Mouse (Mus musculus): ENCODE data around the gene Plcl2. TPM values are rescaled to one million over a fixed set of nuclear protein-coding genes. Genes with fewer than 3 reads are reported as not detected.

Plcl2 gene
- polyA plus RNA-seq, 1 experiment from 2014 or later, result 3.9 TPM

DNA sequence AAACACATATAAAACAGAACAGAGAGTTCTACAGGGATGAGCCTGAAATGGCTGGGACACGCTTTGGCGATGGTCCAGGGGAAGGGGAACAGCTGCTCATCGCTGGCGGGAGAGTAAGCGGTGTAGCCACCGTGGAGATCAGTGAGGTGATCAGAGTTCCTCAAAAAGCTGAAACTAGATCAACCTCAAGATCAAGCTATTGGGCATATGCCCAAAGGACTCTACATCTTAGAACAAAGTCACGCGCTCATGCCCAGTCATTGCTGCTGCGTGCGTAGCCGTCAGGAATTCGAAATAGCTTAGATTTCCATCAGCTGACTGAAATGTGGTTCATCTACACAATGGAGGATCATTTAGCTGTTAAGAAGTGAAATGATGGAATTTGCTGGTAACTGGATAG, 65.0 kb downstream of the Plcl2 start:
- ATAC-seq (replicated peaks; ENCODE audit: extremely low read depth, insufficient read depth, low FRiP score), result no peak

DNA sequence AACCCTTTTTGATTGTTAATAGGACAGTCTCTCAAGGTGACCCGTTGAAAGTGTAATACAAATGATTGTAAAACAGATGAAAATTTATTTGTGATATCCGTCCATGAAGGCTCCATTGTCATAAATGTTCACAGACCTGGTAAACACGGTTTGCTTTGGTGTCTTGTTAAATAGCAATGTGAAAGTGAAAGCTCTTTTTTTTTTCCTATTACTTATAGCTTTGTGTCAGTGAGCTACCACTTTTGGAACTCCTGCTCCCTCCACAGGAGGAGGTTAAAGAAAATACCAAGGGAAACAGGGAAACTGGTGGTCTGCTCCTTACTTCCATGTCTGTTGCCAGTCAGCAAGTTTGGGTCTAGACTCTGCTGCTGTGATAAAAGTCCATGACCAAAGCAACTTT, 71.2 kb downstream of the Plcl2 start:
- no peak overlapping the region for H3K9ac ChIP-seq (ENCODE audit: low read length)
- H3K4me3 ChIP-seq (ENCODE audit: low read length), result no peak overlapping the region
- WGBS, result 83% methylated on average over 3 of the region's 3 CpGs

More for the DNA sequence above, 65.0 kb downstream of the Plcl2 start:
- Histone ChIP-seq H3K9ac (ENCODE audit: low read length) (no peak overlapping the region), H3K4me2 (ENCODE audit: low read depth, low read length) (no peak overlapping the region), H3K27me3 (ENCODE audit: control insufficient read depth, insufficient read depth, low read length) (no peaks in the 10 kb centered on the region), H3K4me3 (ENCODE audit: low read length) (no peak overlapping the region), H3K9me3 (replicated peaks; ENCODE audit: control insufficient read depth, low read length) (no peaks in the 10 kb centered on the region), H3K36me3 (ENCODE audit: control insufficient read depth, insufficient read depth) (no peaks in the 10 kb centered on the region), H3K4me1 (ENCODE audit: control insufficient read depth, insufficient read depth, low read length) (no peaks in the 10 kb centered on the region), H3K27ac (ENCODE audit: low read length) (no peak overlapping the region)
- 90% methylated on average over 12 of the region's 12 CpGs for WGBS

DNA sequence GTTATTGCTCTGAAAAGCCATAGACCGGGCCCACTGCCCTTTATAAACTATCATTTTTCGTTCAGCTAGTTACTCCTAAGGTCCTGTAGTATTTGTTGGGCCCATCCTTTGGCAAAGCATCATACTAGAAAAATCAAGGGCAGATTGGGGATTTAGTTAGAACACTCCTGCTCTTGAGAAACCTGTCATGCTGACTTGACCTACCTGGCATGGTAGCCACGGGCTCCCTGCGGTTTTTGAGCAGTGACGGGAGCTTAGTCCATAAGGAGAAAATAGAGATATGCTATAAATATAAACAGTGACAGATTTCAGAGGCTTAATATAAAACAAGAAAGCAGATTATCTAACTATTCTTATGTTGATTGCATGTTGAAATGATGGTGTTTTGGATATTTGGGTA, 77.6 kb downstream of the Plcl2 start:
- Histone ChIP-seq H3K27ac (ENCODE audit: low read length) (no peak overlapping the region), H3K4me1 (ENCODE audit: control insufficient read depth, insufficient read depth, low read length) (peaks cover 2% of the 10 kb centered on the region), H3K4me2 (ENCODE audit: low read depth, low read length) (no peak overlapping the region), H3K4me3 (ENCODE audit: low read length) (no peak overlapping the region), H3K9ac (ENCODE audit: low read length) (no peak overlapping the region), H3K36me3 (ENCODE audit: control insufficient read depth, insufficient read depth) (no peaks in the 10 kb centered on the region), H3K9me3 (replicated peaks; ENCODE audit: control insufficient read depth, low read length) (no peaks in the 10 kb centered on the region), H3K27me3 (ENCODE audit: control insufficient read depth, insufficient read depth, low read length) (no peaks in the 10 kb centered on the region)
- 76% methylated on average over 5 of the region's 5 CpGs for WGBS
- ATAC-seq (replicated peaks; ENCODE audit: extremely low read depth, insufficient read depth, low FRiP score), result no peak

More for the DNA sequence above, 71.2 kb downstream of the Plcl2 start:
- H3K9me3 ChIP-seq (replicated peaks; ENCODE audit: control insufficient read depth, low read length), result no peaks in the 10 kb centered on the region
- H3K27ac ChIP-seq (ENCODE audit: low read length), result no peak overlapping the region
- no peaks in the 10 kb centered on the region for H3K4me1 ChIP-seq (ENCODE audit: control insufficient read depth, insufficient read depth, low read length)
- no peaks in the 10 kb centered on the region for H3K36me3 ChIP-seq (ENCODE audit: control insufficient read depth, insufficient read depth)
- no peak overlapping the region for H3K4me2 ChIP-seq (ENCODE audit: low read depth, low read length)
- no peaks in the 10 kb centered on the region for H3K27me3 ChIP-seq (ENCODE audit: control insufficient read depth, insufficient read depth, low read length)
- no peak for ATAC-seq (replicated peaks; ENCODE audit: extremely low read depth, insufficient read depth, low FRiP score)

DNA sequence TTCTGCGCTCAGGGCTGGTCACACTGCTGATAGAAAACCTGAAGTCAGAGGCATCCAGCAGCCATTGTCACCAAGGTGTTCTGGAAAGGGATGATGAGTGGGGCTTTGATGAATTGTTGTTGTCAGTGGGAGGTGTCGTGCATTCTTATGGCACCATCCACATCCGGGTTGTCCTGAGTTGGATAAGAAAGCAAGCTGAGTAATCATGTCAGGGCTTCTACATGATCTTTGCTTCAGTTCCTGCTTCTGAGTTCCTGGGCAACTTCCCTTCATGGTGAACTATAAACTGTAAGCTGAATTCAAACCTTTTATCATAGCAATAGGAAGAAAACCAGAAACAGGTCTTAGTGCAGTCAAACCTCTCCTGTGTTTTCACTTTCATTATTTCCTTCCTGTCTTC, 78.7 kb downstream of the Plcl2 start:
- Histone ChIP-seq H3K9ac (ENCODE audit: low read length) (no peak overlapping the region), H3K27ac (ENCODE audit: low read length) (no peak overlapping the region), H3K4me3 (ENCODE audit: low read length) (no peak overlapping the region), H3K4me1 (ENCODE audit: control insufficient read depth, insufficient read depth, low read length) (peaks cover 2% of the 10 kb centered on the region), H3K9me3 (replicated peaks; ENCODE audit: control insufficient read depth, low read length) (no peaks in the 10 kb centered on the region), H3K36me3 (ENCODE audit: control insufficient read depth, insufficient read depth) (no peaks in the 10 kb centered on the region), H3K4me2 (ENCODE audit: low read depth, low read length) (no peak overlapping the region), H3K27me3 (ENCODE audit: control insufficient read depth, insufficient read depth, low read length) (no peaks in the 10 kb centered on the region)
- no peak for ATAC-seq (replicated peaks; ENCODE audit: extremely low read depth, insufficient read depth, low FRiP score)
- WGBS, result 46% methylated on average over 3 of the region's 3 CpGs

DNA sequence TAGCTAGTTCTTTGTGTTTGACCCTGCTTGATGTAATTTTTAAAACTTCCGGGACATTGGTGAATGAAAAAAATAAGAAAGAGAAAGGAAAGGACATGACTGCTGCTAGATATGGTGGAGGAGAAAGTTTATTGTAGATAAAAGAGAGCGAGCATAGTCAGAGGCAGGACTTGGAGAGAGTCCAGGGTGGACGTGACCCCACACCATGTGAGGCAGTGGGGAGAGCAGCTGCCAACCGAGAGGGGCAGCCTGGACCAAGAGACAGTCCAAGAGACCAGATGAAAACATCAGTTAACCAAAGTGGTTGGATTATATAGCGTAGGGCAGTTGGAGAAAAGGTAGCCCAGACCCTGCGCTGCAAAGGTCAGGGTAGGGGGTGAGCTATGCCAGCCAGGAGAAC, 91.0 kb downstream of the Plcl2 start:
- ATAC-seq (replicated peaks; ENCODE audit: extremely low read depth, insufficient read depth, low FRiP score), result no peak; the same call in 1 of the 2 replicates
- H3K27ac ChIP-seq (ENCODE audit: low read length), result peak overlapping the region; percentile 37
- H3K9ac ChIP-seq (ENCODE audit: low read length), result no peak overlapping the region
- peaks cover 9% of the 10 kb centered on the region for H3K4me1 ChIP-seq (ENCODE audit: control insufficient read depth, insufficient read depth, low read length)
- no peak overlapping the region for H3K4me3 ChIP-seq (ENCODE audit: low read length)
- whole genome bisulfite sequencing, result 39% methylated on average over 6 of the region's 6 CpGs
- no peaks in the 10 kb centered on the region for H3K27me3 ChIP-seq (ENCODE audit: control insufficient read depth, insufficient read depth, low read length)
- H3K36me3 ChIP-seq (ENCODE audit: control insufficient read depth, insufficient read depth), result no peaks in the 10 kb centered on the region
- H3K4me2 ChIP-seq (ENCODE audit: low read depth, low read length), result no peak overlapping the region
- H3K9me3 ChIP-seq (replicated peaks; ENCODE audit: control insufficient read depth, low read length), result no peaks in the 10 kb centered on the region

DNA sequence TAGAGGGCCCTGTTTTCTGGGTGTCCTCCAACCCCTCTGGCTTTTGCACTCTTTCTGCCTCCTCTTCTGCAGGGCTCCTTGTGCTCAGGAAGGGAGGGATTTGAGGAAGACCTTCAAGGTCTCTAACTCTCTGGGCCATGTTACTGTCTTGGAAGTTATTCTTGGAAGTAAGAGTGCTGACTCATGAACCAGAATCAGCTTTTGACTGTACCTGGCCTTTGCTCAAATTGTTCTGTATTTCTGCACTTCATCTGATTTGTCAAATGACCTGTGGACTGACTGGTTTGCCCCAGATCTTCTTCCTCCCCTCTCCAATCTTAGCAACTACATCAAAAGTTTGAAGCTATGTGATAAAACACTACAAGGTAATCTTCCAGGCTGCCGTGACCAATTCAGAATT, 91.5 kb downstream of the Plcl2 start:
- Histone ChIP-seq H3K36me3 (ENCODE audit: control insufficient read depth, insufficient read depth) (no peaks in the 10 kb centered on the region), H3K27me3 (ENCODE audit: control insufficient read depth, insufficient read depth, low read length) (no peaks in the 10 kb centered on the region), H3K9ac (ENCODE audit: low read length) (no peak overlapping the region), H3K4me2 (ENCODE audit: low read depth, low read length) (no peak overlapping the region), H3K9me3 (replicated peaks; ENCODE audit: control insufficient read depth, low read length) (no peaks in the 10 kb centered on the region), H3K4me1 (ENCODE audit: control insufficient read depth, insufficient read depth, low read length) (peaks cover 9% of the 10 kb centered on the region), H3K4me3 (ENCODE audit: low read length) (no peak overlapping the region), H3K27ac (ENCODE audit: low read length) (peak overlapping the region; percentile 37)
- no peak for ATAC-seq (replicated peaks; ENCODE audit: extremely low read depth, insufficient read depth, low FRiP score)
- 71% methylated on average over 1 of the region's 1 CpGs for WGBS

DNA sequence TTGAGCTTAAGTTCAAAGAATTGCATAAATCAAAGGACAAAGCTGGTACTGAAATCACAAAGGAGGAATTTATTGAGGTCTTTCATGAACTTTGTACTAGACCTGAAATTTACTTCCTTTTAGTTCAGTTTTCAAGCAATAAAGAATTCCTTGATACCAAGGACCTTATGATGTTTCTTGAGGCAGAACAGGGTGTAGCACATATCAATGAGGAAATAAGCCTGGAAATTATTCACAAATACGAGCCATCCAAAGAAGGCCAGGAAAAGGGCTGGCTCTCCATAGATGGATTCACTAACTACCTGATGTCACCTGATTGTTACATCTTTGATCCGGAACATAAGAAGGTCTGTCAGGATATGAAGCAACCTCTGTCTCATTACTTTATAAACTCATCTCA, 97.7 kb downstream of the Plcl2 start:
- H3K4me2 ChIP-seq (ENCODE audit: low read depth, low read length), result no peak overlapping the region
- no peak overlapping the region for H3K4me3 ChIP-seq (ENCODE audit: low read length)
- H3K9me3 ChIP-seq (replicated peaks; ENCODE audit: control insufficient read depth, low read length), result no peaks in the 10 kb centered on the region
- no peak for ATAC-seq (replicated peaks; ENCODE audit: extremely low read depth, insufficient read depth, low FRiP score)
- 94% methylated on average over 2 of the region's 2 CpGs for WGBS
- H3K4me1 ChIP-seq (ENCODE audit: control insufficient read depth, insufficient read depth, low read length), result no peaks in the 10 kb centered on the region
- no peak overlapping the region for H3K9ac ChIP-seq (ENCODE audit: low read length)
- H3K27ac ChIP-seq (ENCODE audit: low read length), result no peak overlapping the region
- 0 out of 2 replicates have a peak, but pooled peaks cover 9% of the 10 kb centered on the region for H3K36me3 ChIP-seq (ENCODE audit: control insufficient read depth, insufficient read depth)
- no peaks in the 10 kb centered on the region for H3K27me3 ChIP-seq (ENCODE audit: control insufficient read depth, insufficient read depth, low read length)

DNA sequence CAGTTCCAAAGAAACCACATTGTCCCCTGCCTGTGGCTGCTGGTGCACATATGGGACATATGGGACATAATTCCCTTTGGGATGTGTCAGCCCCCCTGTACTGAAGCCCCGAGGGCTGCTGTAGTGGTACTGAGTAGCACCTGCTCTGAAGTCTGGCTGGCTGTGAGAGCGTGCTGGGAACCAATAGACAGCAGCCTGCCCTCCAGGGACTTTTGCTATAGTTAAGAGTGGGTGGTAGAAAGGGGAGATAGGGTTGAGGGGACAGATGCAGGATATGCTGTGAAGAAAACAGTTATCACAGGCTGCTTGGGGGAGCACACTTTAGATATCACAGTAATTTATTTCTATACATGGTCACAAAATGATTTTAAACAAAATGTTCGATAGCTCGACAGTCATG, 100.7 kb downstream of the Plcl2 start:
- ATAC-seq (replicated peaks; ENCODE audit: extremely low read depth, insufficient read depth, low FRiP score), result no peak
- H3K4me3 ChIP-seq (ENCODE audit: low read length), result no peak overlapping the region
- H3K9ac ChIP-seq (ENCODE audit: low read length), result no peak overlapping the region
- H3K27me3 ChIP-seq (ENCODE audit: control insufficient read depth, insufficient read depth, low read length), result no peaks in the 10 kb centered on the region
- no peaks in the 10 kb centered on the region for H3K4me1 ChIP-seq (ENCODE audit: control insufficient read depth, insufficient read depth, low read length)
- peaks cover 17% of the 10 kb centered on the region for H3K36me3 ChIP-seq (ENCODE audit: control insufficient read depth, insufficient read depth)
- WGBS, result 87% methylated on average over 4 of the region's 4 CpGs
- no peak overlapping the region for H3K4me2 ChIP-seq (ENCODE audit: low read depth, low read length)
- H3K27ac ChIP-seq (ENCODE audit: low read length), result no peak overlapping the region
- peaks cover 4% of the 10 kb centered on the region for H3K9me3 ChIP-seq (replicated peaks; ENCODE audit: control insufficient read depth, low read length)

DNA sequence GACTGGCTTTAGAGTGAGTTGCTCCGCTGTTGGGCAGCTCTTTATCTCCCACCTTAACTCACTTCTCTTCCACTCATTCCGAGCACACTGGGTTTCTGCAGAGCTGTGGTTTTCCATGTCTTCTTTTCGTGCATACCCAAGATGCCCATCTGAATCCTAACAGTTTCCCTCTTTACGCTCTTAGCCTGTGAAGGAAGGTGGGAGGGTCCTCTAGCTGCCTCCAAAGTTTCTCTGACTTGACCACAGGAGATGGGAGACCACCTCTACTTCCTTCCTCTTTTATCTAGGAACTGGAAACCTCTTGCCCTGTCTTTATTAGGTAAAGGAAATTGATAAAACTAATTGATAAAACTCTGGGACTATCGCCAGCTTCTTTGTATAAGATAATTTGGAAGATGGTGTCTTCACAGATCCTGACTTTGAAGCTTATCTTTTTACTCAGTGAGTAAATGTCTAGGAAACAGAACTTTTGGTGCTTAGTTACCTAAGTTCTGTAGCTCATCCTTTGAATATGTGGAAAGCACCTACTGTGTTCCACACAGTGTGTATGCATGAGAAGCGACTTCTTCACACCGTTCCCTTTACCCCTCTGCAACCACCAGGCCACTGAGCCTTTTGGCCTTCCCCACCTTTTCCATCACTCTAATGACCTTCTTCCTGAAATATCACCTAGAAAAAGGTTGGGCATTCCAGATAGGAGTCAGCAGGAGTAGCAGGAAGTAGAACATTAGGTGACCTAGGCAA, 111.8 kb downstream of the Plcl2 start:
- no peak overlapping the region for H3K4me3 ChIP-seq (ENCODE audit: low read length)
- WGBS, result 73% methylated on average over 7 of the region's 7 CpGs

More for the DNA sequence above, 111.8 kb downstream of the Plcl2 start:
- no peak overlapping the region for H3K4me2 ChIP-seq (ENCODE audit: low read depth, low read length)
- H3K4me1 ChIP-seq (ENCODE audit: control insufficient read depth, insufficient read depth, low read length), result no peaks in the 10 kb centered on the region
- H3K27me3 ChIP-seq (ENCODE audit: control insufficient read depth, insufficient read depth, low read length), result no peaks in the 10 kb centered on the region
- no peaks in the 10 kb centered on the region for H3K9me3 ChIP-seq (replicated peaks; ENCODE audit: control insufficient read depth, low read length)
- H3K27ac ChIP-seq (ENCODE audit: low read length), result no peak overlapping the region
- no peak overlapping the region for H3K9ac ChIP-seq (ENCODE audit: low read length)
- H3K36me3 ChIP-seq (ENCODE audit: control insufficient read depth, insufficient read depth), result no peaks in the 10 kb centered on the region
- no peak for ATAC-seq (replicated peaks; ENCODE audit: extremely low read depth, insufficient read depth, low FRiP score)
